In the genomic region with DNA sequence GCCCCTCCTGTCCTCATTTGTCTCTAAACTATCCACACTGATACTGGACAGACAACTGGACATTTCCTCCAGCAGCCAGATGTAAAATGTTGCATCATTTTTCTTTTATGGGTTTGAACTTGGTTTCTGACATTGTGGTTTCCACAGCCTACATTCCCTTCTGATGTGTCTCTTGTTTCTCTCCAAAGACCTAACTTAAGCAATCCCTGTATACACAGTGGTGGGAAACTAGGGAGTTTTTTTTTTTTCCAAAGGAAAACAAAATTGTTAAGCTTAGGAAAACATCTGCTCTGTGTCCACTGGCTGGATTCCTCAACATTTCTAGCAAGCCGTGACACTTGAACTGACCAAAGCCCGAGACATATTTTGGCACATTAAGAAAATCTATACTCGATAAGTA, we compare ENCODE assay signal across 13 mouse cellular contexts. TPM values are rescaled to one million over a fixed set of nuclear protein-coding genes. Genes with fewer than 3 reads are reported as not detected.
DNase-seq lines count a peak whose midpoint lies in the region; ATAC-seq and TF ChIP-seq lines count a peak whose summit lies in the region.
"Had no signal": no experiment of that assay in that cellular context is flagged by ENCODE, and none has a peak within 500 bp of the region (broad histone marks: within the 10 kb centered on the region; RNA-seq: fewer than 3 reads in every experiment).

No protein-coding gene starts in this region.

- H3K4me1 ChIP-seq in kidney, adult 2 months (ENCODE audit: control insufficient read depth, insufficient read depth, low read length): no peaks in the 10 kb centered on the region
- no peaks in the 10 kb centered on the region for H3K4me1 ChIP-seq in kidney, postnatal 0 days (replicated peaks; ENCODE audit: insufficient read depth, low read length)
- no peaks in the 10 kb centered on the region for H3K4me1 ChIP-seq in forebrain, embryonic 11.5 days (replicated peaks; ENCODE audit: control insufficient read depth, insufficient read depth, low read length)
- H3K4me1 ChIP-seq: liver, embryonic 12.5 days; neural tube, embryonic 13.5 days had no signal

- no peak for ATAC-seq in kidney, postnatal 0 days (replicated peaks; ENCODE audit: low FRiP score, low read depth)
- ATAC-seq in forebrain, embryonic 11.5 days (replicated peaks; ENCODE audit: low FRiP score): no peak
- ATAC-seq: hindbrain, postnatal 0 days; liver, embryonic 12.5 days had no signal

- H3K9ac ChIP-seq in kidney, postnatal 0 days (ENCODE audit: low read depth, low read length): no peak overlapping the region
- H3K9ac ChIP-seq in forebrain, embryonic 11.5 days (ENCODE audit: low read length): no peak overlapping the region
- H3K9ac ChIP-seq: liver, embryonic 12.5 days; neural tube, embryonic 13.5 days had no signal

- H3K9me3 ChIP-seq in kidney, postnatal 0 days (replicated peaks; ENCODE audit: low read length): no peaks in the 10 kb centered on the region
- no peaks in the 10 kb centered on the region for H3K9me3 ChIP-seq in forebrain, embryonic 11.5 days (ENCODE audit: control insufficient read depth, low read length)
- H3K9me3 ChIP-seq: liver, embryonic 12.5 days; neural tube, embryonic 13.5 days had no signal

- WGBS in kidney, adult 2 months: 71% methylated on average over 3 of the region's 3 CpGs
- 57% methylated on average over 3 of the region's 3 CpGs for WGBS in kidney, postnatal 0 days
- WGBS in forebrain, embryonic 11.5 days: 87% methylated on average over 3 of the region's 3 CpGs

- no peak overlapping the region for H3K4me3 ChIP-seq in kidney, adult 2 months (ENCODE audit: insufficient read depth, low read depth, low read length)
- H3K4me3 ChIP-seq in C2C12 (ENCODE audit: insufficient read depth, poor library complexity, severe bottlenecking): no peak overlapping the region
- H3K4me3 ChIP-seq in kidney, postnatal 0 days (replicated peaks; ENCODE audit: low read depth, low read length): no peak overlapping the region
- H3K4me3 ChIP-seq in forebrain, embryonic 11.5 days (ENCODE audit: low read depth, low read length): no peak overlapping the region
- H3K4me3 ChIP-seq: liver, embryonic 12.5 days; neural tube, embryonic 13.5 days had no signal

- no peaks in the 10 kb centered on the region for H3K36me3 ChIP-seq in kidney, adult 2 months (ENCODE audit: control insufficient read depth, insufficient read depth, low read length)
- H3K36me3 ChIP-seq in C2C12 (ENCODE audit: control insufficient read depth, insufficient read depth): no peaks in the 10 kb centered on the region
- no peaks in the 10 kb centered on the region for H3K36me3 ChIP-seq in kidney, postnatal 0 days (ENCODE audit: insufficient read depth, low read length)
- no peaks in the 10 kb centered on the region for H3K36me3 ChIP-seq in forebrain, embryonic 11.5 days (ENCODE audit: control insufficient read depth, insufficient read depth, low read length)
- H3K36me3 ChIP-seq: liver, embryonic 12.5 days; neural tube, embryonic 13.5 days had no signal

- TF ChIP-seq CTCF in kidney, adult 2 months (conservative IDR thresholded peaks at IDR 0.05; ENCODE audit: insufficient read depth, insufficient read length, low read depth, low read length): no peak
- no peak for TF ChIP-seq CTCF in C2C12 (IDR thresholded peaks at IDR 0.05; ENCODE audit: control insufficient read depth, insufficient read depth, insufficient read length)
- TF ChIP-seq CTCF in kidney, postnatal 0 days (IDR thresholded peaks at IDR 0.05; ENCODE audit: low read depth): no peak

- no peaks in the 10 kb centered on the region for H3K79me2 ChIP-seq in C2C12 (ENCODE audit: control insufficient read depth, insufficient read depth)

- no peak overlapping the region for H3ac ChIP-seq in C2C12 (ENCODE audit: control insufficient read depth, insufficient read length, low read depth)

- peak; percentile 35 for DNase-seq in kidney, adult 2 months
- DNase-seq in kidney, adult 11 months: no peak
- DNase-seq in 3134 (ENCODE audit: extremely low read depth, insufficient read length, low spot score): peak; percentile 77
- peak; percentile 85 for DNase-seq in kidney, postnatal 0 days (ENCODE audit: low spot score)
- no peak for DNase-seq in forebrain, embryonic 11.5 days (ENCODE audit: low spot score)
- no peak for DNase-seq in frontal cortex, adult 2 months (ENCODE audit: extremely low spot score in 1 of 2, low spot score in 1 of 2)
- DNase-seq: cerebellum, postnatal 14 days had no signal

- H3K79me3 ChIP-seq in C2C12 (ENCODE audit: low read depth): no peaks in the 10 kb centered on the region

- no peak overlapping the region for H3K4me2 ChIP-seq in kidney, postnatal 0 days (ENCODE audit: low read length)
- H3K4me2 ChIP-seq in forebrain, embryonic 11.5 days (ENCODE audit: low read depth, low read length, severe bottlenecking): no peak overlapping the region
- H3K4me2 ChIP-seq: liver, embryonic 12.5 days; neural tube, embryonic 13.5 days had no signal

- TF ChIP-seq POLR2A in kidney, adult 2 months (IDR thresholded peaks at IDR 0.05; ENCODE audit: low read depth, low read length): no peak

- H3K27me3 ChIP-seq in kidney, adult 2 months (replicated peaks; ENCODE audit: control insufficient read depth, insufficient read depth, low read length): no peaks in the 10 kb centered on the region
- no peaks in the 10 kb centered on the region for H3K27me3 ChIP-seq in C2C12 (ENCODE audit: control insufficient read depth, insufficient read depth, insufficient read length)
- H3K27me3 ChIP-seq in kidney, postnatal 0 days (ENCODE audit: insufficient read depth, low read length): no peaks in the 10 kb centered on the region
- H3K27me3 ChIP-seq in forebrain, embryonic 11.5 days (ENCODE audit: control insufficient read depth, insufficient read depth, low read length): no peaks in the 10 kb centered on the region
- H3K27me3 ChIP-seq: CH12.LX; liver, embryonic 12.5 days; neural tube, embryonic 13.5 days had no signal

- H3K27ac ChIP-seq in kidney, adult 2 months (ENCODE audit: insufficient read depth, low read depth, low read length): peak overlapping the region; percentile 68; the same call in 1 of the 2 replicates
- H3K27ac ChIP-seq in kidney, postnatal 0 days: peak overlapping the region; percentile 5; the same call in 1 of the 2 replicates
- H3K27ac ChIP-seq in forebrain, embryonic 11.5 days (ENCODE audit: low read depth, low read length): no peak overlapping the region
- H3K27ac ChIP-seq: hindbrain, postnatal 0 days; liver, embryonic 12.5 days; neural tube, embryonic 13.5 days had no signal

TF ChIP-seq in C2C12, 6 proteins besides CTCF, POLR2A, EP300 and RAD21:
- TF ChIP-seq MYOG (IDR thresholded peaks at IDR 0.05; ENCODE audit: control insufficient read depth, extremely low read depth, insufficient read length) (no peak), FOSL1 (IDR thresholded peaks at IDR 0.05; ENCODE audit: insufficient read depth, low read length, poor library complexity, severe bottlenecking) (peak; percentile 21), MAX (IDR thresholded peaks at IDR 0.05) (peak; percentile 69), MYOD1 (IDR thresholded peaks at IDR 0.05; ENCODE audit: control insufficient read depth, insufficient read length, low read depth) (peak; percentile 55), CEBPB (IDR thresholded peaks at IDR 0.05; ENCODE audit: low read depth) (peak; percentile 99), USF1 (IDR thresholded peaks at IDR 0.05; ENCODE audit: low read depth) (no peak)

RNA-seq across cellular contexts. Expression of a gene that starts 10.4 kb away (rescaled TPM):
- polyA plus RNA-seq in kidney, adult 2 months (2012; rRNA removed): 0.07 TPM in 1 of 2 replicates, not detected in the other
- polyA plus RNA-seq in C2C12 (2012; fragmentation: generic; extraction: Trizol): 0.04 TPM
- polyA plus RNA-seq in kidney, postnatal 0 days (2015; fragmentation: Nextera tagmentation; extraction: Ambion mirVana): not detected in 2 replicates
- not detected in 2 replicates for polyA plus RNA-seq in forebrain, embryonic 11.5 days (2014; fragmentation: Nextera tagmentation; extraction: Ambion mirVana)
- not detected in 2 replicates for polyA plus RNA-seq in frontal cortex, adult 2 months (2012; rRNA removed)
- polyA plus RNA-seq: hindbrain, postnatal 0 days; liver, embryonic 12.5 days; neural tube, embryonic 13.5 days; stomach, embryonic 14.5 days had no signal

Comparison
In these comparisons a context has a peak if more than half of its experiments do, and no peak if none do; other contexts are left out.
1. DNase-seq: peak in kidney, adult 2 months (single experiment), 3134 (single experiment) and kidney, postnatal 0 days (single experiment); none in kidney, adult 11 months (single experiment), forebrain, embryonic 11.5 days (single experiment) and frontal cortex, adult 2 months (0 of 2).